Mouse (Mus musculus) lung, adult 2 months (tissue): ENCODE measurements around the gene Psmd6.

ENCODE experiments used
- CTCF ChIP-seq: fragments of 200-500 bp; IDR thresholded peaks from 2 replicates; pipeline ENCODE4 v1.5.1; 2011; ENCODE audit warnings: mild to moderate bottlenecking, low read length, control low read depth; ENCODE audit not compliant: insufficient read depth
- POLR2A ChIP-seq: fragments of 200-500 bp; IDR thresholded peaks from 2 replicates; pipeline ENCODE4 v1.6.1; 2011; ENCODE audit warnings: low read depth, mild to moderate bottlenecking, control low read depth, low read length, borderline replicate concordance; ENCODE audit errors: extremely low read depth

DNA sequence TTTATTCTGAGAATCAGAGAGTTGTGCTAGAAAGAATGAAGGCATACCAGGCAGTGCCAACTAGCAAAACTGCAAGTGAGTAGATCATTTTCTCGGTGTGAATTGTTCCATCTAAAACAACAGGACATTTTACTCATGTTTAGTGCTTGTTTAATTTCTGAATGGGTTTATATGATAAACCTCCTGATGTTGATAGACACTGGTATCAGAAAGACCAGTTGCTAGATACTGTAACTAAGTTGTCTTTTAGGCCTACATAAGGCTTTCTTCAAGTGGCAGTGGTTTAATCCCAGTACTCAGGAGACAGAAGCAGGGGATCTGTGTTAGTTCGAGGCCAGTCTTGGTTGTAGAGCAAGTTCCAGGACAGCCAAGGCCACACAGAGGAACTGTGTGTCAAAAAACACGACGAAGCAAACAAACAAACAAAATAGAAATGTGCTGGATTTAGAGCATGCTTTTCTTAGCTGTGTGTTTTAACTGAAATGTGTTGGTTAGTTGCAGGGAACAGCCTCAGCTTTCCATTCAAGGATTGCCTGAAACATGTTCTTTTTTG lies 34.0 kb downstream of the Psmd6 start:
- TF ChIP-seq CTCF (no peak), POLR2A (no peak)
